Mouse (Mus musculus) lung, postnatal 14 days (tissue): ENCODE measurements at regions not wholly inside any gene's neighbourhood (a gene's known extent, or its start where the extent isn't known, plus 50 kb on each side); places are given as distances from the start of the nearest gene placed in this dataset.

ENCODE experiments used
- DNase-seq: peaks from one replicate; pipeline ENCODE4 v3.0.0; 2021

- DNase-seq, result no peak
These were observed 284.2 kb downstream of the Rnf144a start for GRCm38 (mm10) chr12:26130811-26131210.

DNA sequence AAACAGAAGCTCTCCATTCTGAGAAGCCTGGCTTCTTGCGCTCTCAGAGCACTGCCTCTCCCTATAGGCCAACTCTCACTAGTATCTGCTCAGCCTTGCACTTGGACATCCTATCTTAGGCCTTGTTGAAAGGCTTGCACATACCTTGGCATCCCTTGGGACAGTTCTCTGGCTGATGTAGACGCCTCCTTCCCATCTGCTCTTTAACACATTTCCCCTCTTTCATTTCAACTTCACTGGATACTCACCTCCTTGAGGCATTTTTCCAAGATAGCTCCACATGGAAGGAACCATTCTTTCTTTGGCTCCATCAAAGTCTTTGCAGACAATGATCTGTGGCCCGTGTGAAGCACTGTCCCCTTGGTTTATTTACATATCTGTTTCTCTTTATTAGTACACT, 285.0 kb downstream of the Rnf144a start:
- DNase-seq, result no peak

DNA sequence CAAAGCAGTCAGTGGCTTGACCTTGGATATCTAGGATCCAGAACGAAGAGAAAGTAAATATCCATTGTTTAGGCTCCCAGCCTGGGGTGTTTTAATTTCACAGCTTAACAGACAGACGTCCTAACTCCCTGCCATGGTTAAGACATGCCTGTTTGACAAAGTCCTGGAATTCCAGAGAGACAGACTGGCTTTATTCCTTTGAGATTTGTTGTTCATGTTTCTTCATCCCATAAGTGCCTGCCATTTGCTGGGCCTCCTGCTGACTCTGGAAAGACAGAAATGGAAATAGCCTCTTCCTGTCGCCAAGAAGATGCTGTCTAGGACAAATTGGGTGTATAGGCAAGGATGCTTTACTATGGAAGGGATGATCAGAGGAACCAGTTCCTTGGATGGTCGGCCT, 285.5 kb downstream of the Rnf144a start:
- no peak for DNase-seq

DNA sequence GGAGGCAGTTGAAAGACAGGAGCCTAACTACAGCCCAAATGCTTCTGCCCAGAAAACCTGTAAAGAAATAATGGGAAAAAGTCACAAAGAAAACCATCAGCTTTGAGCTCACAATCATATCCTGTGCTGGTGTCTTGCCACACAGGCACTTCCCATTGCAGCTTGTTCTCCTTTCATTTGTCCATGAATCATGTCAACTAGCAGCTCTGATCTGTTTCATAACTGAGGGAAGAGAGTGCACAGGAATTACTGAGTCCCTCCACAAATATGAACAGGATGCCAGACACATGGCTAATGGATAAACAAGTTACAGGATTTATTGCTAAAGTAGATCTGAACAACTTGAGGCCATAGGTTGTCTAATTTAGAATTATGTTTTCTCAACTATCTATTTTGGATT, 286.2 kb downstream of the Rnf144a start:
- DNase-seq, result no peak

- no peak for DNase-seq
These were observed 288.8 kb downstream of the Rnf144a start for GRCm38 (mm10) chr12:26126260-26126659.

- DNase-seq, result no peak
These were observed 290.8 kb downstream of the Rnf144a start for GRCm38 (mm10) chr12:26124211-26124610.

DNA sequence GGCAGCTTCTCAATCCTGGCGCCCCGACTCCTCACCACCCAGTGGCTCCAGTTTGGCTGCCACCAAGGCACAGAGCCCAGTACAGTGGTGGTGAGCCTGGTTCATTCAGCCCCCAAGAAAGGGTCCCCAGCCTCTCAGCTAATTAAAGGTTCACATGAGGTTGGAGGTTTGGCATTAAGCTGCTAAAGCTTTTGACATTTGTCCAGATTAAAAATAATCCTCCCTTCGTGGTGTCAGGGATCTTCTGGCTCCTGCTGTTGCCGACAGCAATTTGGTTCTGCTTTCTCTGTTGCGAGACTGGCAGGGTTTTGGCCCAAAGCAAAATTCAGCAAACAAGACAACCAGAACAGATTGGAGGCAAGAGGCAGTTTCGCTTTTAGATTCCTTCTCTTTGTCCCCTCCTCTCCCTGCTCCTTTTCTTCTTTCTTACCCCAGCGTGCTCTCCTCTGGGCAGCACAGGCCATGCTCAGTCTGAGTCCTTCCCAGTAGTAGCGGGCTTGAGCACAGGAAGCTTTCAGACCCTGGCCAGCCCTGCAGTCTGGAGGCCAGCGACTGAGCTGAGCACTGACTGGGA, 299.6 kb downstream of the Rnf144a start:
- peak; percentile 4 for DNase-seq

- peak; percentile 26 for DNase-seq
These were observed 302.7 kb downstream of the Rnf144a start for GRCm38 (mm10) chr12:26112166-26113019.

GRCm38 (mm10) chr12:26109866-26110265, 305.2 kb downstream of the Rnf144a start:
- DNase-seq, result no peak

DNA sequence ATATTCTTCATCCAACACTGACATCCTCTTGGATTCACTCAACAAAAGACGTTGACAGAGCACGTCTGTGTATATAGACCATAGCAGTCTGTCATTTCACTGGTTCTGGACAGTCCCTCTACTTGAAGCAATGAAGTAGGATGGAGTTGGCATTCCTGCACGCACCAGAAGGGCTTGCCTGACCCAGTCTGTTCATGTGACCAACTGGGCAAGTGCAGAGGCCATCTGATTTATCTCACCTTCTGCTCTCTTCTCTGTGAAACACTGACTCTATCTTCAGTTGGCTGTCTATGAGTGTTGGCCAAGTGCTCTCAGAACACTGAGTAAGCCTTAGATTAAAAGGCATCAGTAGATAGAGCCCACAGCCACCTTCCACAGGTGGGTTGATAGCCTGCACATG, 310.7 kb downstream of the Rnf144a start:
- DNase-seq, result no peak

GRCm38 (mm10) chr12:26102384-26102783, 312.7 kb downstream of the Rnf144a start:
- DNase-seq, result no peak

GRCm38 (mm10) chr12:26100140-26100539, 314.9 kb downstream of the Rnf144a start:
- DNase-seq, result no peak

GRCm38 (mm10) chr12:26099176-26099575, 315.9 kb downstream of the Rnf144a start:
- DNase-seq, result no peak

DNA sequence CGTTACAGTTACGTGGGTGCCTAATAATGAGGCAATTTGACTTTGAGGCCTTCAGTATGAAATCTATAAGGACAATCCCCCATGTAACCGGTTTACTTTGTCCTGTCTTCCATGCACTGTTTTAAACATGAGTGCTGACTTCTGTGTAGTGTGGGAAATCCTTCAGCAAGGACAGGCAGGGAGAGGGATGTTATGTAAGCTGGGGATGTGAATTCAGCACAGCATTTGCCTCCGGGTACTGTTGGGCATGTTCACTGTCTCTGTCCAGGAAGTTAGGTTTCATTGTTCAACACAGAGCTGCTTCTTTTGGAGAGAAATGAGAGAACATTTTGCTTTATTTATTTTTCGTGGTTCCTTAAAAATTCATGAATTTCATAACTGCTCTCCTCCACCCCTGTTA, 322.7 kb downstream of the Rnf144a start:
- no peak for DNase-seq

DNA sequence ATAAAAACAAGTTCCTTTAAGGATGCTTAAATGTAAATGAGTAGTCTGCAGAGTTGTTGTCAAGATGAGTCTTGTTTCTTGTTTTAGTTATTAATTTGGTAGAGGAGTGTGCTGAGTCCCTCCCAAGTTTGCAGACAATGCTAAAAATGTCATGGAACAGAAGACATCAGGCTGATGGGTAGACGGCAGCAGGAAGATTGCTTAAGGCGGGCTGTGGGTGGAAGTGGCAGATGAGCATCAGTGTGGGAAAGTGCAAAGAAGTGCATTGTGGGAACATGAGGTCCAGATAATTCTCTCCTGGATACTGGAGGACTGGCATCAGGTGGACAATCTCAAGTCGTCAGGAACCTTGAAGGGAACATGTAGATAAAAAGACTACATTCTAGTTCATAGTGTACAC, 323.2 kb downstream of the Rnf144a start:
- no peak for DNase-seq

DNA sequence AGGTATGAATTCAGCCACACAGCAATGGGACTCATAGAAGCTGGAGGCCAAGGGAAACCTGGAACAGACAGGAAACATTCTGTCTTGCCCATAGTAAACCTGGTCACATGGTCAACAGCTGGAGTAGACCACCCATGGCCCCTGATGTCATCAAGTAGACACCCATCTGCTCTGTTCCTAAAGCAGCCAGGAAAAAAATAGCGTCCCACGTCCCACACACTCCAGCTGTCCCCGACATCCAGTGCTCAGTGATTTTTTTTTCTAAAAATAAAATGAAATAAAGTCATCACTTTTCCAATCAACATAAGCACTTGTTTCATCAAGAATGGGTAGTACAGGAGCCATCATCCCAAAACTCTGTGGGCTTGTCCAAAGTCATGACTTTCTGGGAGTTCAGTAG, 326.7 kb downstream of the Rnf144a start:
- no peak for DNase-seq

GRCm38 (mm10) chr12:26086923-26087322, 328.1 kb downstream of the Rnf144a start:
- DNase-seq, result no peak

DNA sequence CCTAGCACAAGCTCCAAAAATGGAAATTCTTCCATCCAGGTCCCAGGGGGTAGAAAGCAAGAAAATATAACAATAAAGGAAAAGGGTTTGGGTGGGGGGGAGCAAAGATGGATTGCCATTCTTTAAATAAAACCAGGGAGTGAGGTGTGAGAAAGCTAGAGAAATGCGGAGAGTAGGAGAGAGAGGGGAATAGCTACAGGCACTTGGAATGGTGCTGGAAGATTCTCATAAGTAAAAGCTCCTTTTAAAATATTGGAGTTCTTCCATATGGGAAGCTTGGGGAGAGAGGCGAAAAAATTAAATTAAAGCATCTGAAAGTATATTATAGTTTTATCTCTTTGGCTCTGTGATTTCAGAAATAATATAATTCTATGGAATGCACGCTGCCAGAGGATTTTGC, 328.6 kb downstream of the Rnf144a start:
- no peak for DNase-seq

DNA sequence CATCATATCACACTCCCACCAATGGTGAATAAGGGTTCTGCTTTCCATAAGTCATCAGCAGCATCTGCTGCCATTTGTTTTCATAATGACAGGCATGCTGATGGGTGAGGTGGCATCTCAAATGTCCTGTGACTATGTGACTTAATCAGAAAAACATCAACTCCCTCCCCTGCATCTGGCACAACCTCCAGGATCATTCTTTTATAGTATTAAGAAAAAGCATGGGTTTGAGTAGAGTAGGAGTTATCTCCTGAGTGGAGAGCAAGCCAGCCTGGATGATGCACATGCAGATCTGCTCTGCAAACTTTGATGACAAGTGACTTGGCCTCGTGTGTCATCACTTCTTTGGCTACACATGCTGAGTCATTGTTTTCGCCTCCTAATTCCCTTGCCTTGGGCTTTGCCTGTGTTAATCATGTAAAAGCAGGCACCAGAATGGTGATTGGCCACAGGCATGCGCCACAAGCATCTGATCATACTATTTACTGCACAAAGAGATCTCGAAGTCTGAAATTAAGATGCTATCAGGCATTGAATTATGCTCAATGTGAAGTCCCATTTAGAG, 335.9 kb downstream of the Rnf144a start:
- no peak for DNase-seq

- DNase-seq, result no peak
These were observed 339.3 kb downstream of the Rnf144a start for GRCm38 (mm10) chr12:26075638-26076254.

DNA sequence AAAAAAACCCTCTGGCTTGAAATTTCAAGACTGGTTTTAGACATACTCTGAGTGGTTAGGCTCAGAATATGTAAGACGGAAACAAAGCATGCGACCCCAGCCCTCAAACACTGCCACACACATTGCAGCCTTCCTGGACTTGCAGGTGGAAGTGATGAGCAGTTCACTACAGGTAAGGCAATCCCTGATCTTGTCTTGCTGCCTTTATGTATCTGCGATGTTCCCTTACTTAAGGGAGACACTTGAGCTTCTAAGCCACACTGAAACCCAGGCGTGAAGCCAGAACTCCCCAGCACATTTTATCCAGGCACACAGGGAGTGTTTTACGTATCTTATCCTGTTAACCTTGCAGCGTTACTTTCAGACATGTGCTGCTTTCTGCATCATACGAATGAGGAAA, 342.9 kb downstream of the Rnf144a start:
- no peak for DNase-seq

GRCm38 (mm10) chr12:26071610-26072009, 343.4 kb downstream of the Rnf144a start:
- DNase-seq, result peak; percentile 78

DNA sequence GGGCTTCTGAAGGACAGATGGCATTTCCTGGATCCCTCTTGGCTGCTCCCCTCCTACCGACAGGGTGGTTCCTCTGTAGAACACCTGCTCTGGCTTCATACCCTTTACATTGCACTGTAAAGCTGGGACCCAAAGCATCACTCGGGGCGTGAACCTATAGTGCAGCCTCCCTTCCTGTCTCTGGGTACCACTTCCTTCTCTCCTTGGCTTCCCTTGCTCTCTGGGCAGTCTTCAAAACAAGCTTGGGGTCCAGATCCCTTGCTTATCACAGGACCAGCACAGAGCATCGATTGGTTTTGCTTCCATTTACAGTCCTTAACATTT, 346.4 kb downstream of the Rnf144a start:
- no peak for DNase-seq
